Mouse (Mus musculus) forebrain, embryonic 15.5 days (tissue): ENCODE data around the gene Ttc24. TPM values are rescaled to one million over a fixed set of nuclear protein-coding genes. Genes with fewer than 3 reads are reported as not detected.

Experiments used
- ATAC-seq: fragments of 200-750 bp; cut with Nextera tagmentation; replicated peaks from 2 replicates; pipeline ENCODE4 v1.8.0; 2017; ENCODE audit warnings: mild to moderate bottlenecking, moderate TSS enrichment, moderate library complexity
- H3K27ac ChIP-seq: fragments of 300-500 bp; sonication (generic); replicated peaks from 2 replicates; pipeline ENCODE4 v1.5.1; 2015; ENCODE audit warnings: mild to moderate bottlenecking, inconsistent platforms
- H3K27me3 ChIP-seq: fragments of 300-500 bp; sonication (generic); 2 replicates; pipeline ENCODE4 v1.6.1; 2015; ENCODE audit warnings: inconsistent platforms
- H3K36me3 ChIP-seq: fragments of 300-500 bp; sonication (generic); 2 replicates; pipeline ENCODE4 v1.6.1; 2015; ENCODE audit warnings: mild to moderate bottlenecking, inconsistent platforms
- H3K4me1 ChIP-seq: fragments of 300-500 bp; sonication (generic); 2 replicates; pipeline ENCODE4 v1.6.1; 2015; ENCODE audit warnings: inconsistent platforms
- H3K4me2 ChIP-seq: fragments of 300-500 bp; sonication (generic); replicated peaks from 2 replicates; pipeline ENCODE4 v1.6.1; 2015; ENCODE audit warnings: mild to moderate bottlenecking, inconsistent platforms
- H3K4me3 ChIP-seq: fragments of 300-500 bp; sonication (generic); 2 replicates; pipeline ENCODE4 v1.5.1; 2015; ENCODE audit warnings: mild to moderate bottlenecking, inconsistent platforms
- H3K9ac ChIP-seq: fragments of 300-500 bp; sonication (generic); replicated peaks from 2 replicates; pipeline ENCODE4 v1.6.1; 2015; ENCODE audit warnings: mild to moderate bottlenecking, inconsistent platforms
- H3K9me3 ChIP-seq: fragments of 300-500 bp; sonication (generic); 2 replicates; pipeline ENCODE4 v1.6.1; 2016; ENCODE audit warnings: inconsistent platforms
- WGBS: fragments of 180-500 bp; shearing (Covaris S2); methylation state at CpG from one replicate; pipeline ENCODE4 v1.1.7; 2015; ENCODE audit warnings: mixed read lengths; 5-methylcytosine and 5-hydroxymethylcytosine counted together
- polyA plus RNA-seq: library from polyadenylated mRNA; unstranded; fragments of >200 nt; fragmentation: Nextera tagmentation; extraction: Ambion mirVana; gene quantifications from 2 replicates; pipeline ENCODE4 v1.2.1, GENCODE M21; 2015

Ttc24 gene
- polyA plus RNA-seq, 1 experiment from 2014 or later, result not detected

DNA sequence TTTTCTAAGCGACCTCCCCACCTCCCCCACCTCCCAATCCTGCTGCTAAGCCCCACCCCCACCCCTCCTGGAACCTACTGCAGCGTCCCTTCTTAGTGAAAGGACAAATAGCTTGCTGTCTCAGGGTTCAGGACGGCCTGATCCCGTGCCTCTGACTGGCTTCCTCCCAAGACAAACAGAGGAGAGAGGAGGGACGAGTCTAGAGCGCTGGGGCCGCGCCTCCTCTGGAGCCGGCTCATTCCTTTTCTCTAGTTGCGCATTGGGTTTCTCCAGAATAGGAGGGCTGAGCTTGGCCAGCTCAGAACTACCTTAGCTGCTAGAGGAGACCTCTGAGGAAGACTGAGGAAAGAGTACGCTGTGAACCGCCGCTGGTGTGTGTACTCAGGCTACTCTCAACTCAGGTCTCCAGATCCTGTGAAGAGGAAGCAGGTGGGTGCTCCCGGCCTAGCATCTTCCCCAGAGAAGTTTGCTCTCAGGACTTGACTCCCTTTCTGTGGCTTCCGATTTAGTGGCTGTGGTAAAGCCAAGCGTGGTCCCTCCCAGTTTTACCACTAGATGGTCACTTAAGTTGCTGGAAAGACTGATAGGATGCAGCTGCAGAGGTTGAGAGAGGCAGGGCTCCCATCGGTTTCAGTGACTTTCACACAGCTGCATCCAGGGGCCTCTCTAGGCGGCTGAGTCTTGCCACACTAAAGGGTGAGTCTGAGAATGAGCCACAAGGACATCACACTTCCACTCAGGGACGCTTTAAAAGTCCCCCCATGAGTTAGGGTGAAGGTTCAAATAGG, 47.3 kb downstream of the Ttc24 start:
- Histone ChIP-seq H3K27ac (no peak overlapping the region), H3K4me2 (no peak overlapping the region), H3K9ac (no peak overlapping the region), H3K4me3 (no peak overlapping the region), H3K27me3 (peaks cover 25% of the 10 kb centered on the region), H3K4me1 (no peaks in the 10 kb centered on the region), H3K36me3 (no peaks in the 10 kb centered on the region), H3K9me3 (no peaks in the 10 kb centered on the region)
- ATAC-seq, result no peak
- WGBS, result 21% methylated on average over 19 of the region's 19 CpGs

DNA sequence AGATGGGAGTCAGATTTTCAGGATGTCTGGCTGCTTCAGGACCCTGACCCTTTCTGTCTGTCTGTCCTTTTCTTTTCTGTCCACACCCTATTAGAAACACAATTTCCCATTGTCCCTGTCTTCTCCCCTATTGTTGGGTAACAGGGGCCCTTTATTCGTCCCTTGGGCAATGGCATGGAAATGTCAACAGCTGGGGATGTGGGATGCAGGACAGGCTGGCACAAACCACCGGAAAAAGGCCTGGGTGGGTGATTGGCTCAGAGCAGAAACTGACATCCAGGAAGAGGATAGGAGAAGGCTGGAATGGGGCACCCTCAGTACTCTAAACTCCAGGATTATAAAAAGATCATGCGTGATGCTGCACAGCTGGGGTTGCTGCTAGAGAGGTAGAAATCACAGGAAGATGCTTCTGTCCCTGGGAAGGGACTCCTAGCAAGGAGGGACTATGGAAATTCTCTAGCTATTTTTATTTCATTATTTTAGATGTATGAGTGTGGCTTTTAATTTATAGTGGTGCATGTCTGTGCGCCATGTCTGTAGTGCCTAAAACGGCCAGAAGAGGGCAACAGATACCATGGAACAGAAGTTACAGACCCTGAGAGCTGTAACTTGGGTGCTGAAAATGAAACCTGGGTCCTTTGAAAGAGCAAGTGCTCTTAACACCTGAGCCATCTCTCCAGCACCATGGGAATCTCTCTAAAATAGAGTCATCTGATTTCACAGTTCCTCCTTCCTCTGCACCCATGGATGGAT, 50.5 kb downstream of the Ttc24 start, which contains the start of gene Hapln2:
TSS of gene Hapln2 (minus strand) at position 150 of the 753 bp plus-strand sequence.
- no peak within 1 kb of the TSS for H3K4me2 ChIP-seq
- no peaks in the 10 kb centered on the region for H3K36me3 ChIP-seq
- no peak within 1 kb of the TSS for H3K9ac ChIP-seq
- H3K4me3 ChIP-seq, result no peak within 1 kb of the TSS
- peaks cover 55% of the 10 kb centered on the region for H3K27me3 ChIP-seq
- H3K4me1 ChIP-seq, result peaks cover 15% of the 10 kb centered on the region
- WGBS, result 50% methylated on average over 5 of the region's 5 CpGs
- no peak within 1 kb of the TSS for H3K27ac ChIP-seq
- no peak for ATAC-seq
- no peaks in the 10 kb centered on the region for H3K9me3 ChIP-seq

DNA sequence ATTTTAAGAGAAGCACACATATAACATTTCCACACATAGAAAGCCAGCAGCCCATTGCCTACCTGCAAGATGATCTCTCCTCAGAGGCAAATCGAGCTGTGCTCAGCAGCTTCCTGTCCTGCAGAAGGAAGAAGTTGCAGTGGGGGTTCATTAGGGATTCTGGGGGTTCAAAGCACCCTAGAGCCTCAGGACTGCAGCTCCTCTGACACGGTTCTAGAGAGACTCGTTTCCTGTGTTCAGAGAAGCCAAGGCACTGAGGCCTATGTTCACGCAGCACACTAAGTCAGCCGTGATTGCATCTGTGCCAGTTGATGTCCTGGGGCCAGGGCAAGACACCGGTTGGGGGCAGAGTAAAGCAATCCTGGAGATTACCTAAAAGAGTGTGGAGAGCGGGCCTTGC, 51.3 kb downstream of the Ttc24 start:
- H3K9me3 ChIP-seq, result no peaks in the 10 kb centered on the region
- no peak for ATAC-seq
- H3K27ac ChIP-seq, result no peak overlapping the region
- WGBS, result 71% methylated on average over 7 of the region's 7 CpGs
- H3K27me3 ChIP-seq, result peaks cover 60% of the 10 kb centered on the region
- H3K4me3 ChIP-seq, result no peak overlapping the region
- peaks cover 19% of the 10 kb centered on the region for H3K4me1 ChIP-seq
- no peaks in the 10 kb centered on the region for H3K36me3 ChIP-seq
- no peak overlapping the region for H3K4me2 ChIP-seq
- no peak overlapping the region for H3K9ac ChIP-seq

DNA sequence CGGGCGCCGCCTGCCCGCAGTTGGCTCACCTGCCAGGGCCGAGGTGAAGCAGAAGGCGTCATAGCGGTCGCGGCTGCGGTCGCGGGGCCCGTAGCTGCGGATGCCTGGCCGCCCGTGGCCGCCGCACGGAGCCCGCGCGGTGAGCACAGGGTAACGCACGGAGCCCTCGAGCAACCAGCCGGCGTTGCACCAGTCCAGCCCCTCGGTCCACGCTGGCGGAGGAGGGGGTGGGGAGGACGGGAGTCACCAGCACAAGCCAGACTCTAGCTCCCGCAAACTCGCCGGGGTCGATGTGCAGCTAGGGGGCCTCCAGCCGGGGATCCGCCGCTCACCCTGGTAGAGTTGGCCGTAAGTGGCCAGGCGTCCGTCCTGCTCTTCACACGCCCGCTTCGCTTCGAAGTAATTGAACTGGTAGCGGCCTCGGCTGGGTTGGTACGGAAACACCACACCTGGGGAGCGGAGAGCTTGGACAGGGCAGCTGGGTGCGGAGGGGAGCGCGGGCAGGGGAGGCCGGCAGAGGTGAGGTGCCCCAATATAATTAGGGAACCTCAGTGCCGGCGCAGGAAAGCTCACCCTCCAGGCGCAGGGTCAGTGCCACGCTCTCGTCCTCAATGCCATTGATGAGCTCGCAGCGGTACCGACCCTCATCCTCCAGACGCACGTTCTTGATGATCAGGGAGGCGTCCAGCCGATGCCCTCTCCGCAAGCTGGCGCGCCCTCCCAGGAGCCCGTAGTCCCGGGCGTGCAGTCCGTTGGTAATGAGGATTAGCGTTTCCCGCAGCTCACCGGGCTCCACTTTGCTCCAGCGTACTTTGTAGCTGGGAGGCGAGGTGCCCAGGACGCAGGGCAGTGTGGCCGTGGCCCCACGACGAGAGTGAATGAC, 54.7 kb downstream of the Ttc24 start:
- Histone ChIP-seq H3K4me2 (peak overlapping the region; percentile 97), H3K27me3 (peaks cover 74% of the 10 kb centered on the region), H3K4me3 (peak overlapping the region; percentile 57), H3K36me3 (no peaks in the 10 kb centered on the region), H3K27ac (no peak overlapping the region), H3K4me1 (peaks cover 19% of the 10 kb centered on the region), H3K9ac (peak overlapping the region; percentile 47), H3K9me3 (no peaks in the 10 kb centered on the region)
- under 1% methylated on average over 81 of the region's 81 CpGs for WGBS
- peak; percentile 71 for ATAC-seq

DNA sequence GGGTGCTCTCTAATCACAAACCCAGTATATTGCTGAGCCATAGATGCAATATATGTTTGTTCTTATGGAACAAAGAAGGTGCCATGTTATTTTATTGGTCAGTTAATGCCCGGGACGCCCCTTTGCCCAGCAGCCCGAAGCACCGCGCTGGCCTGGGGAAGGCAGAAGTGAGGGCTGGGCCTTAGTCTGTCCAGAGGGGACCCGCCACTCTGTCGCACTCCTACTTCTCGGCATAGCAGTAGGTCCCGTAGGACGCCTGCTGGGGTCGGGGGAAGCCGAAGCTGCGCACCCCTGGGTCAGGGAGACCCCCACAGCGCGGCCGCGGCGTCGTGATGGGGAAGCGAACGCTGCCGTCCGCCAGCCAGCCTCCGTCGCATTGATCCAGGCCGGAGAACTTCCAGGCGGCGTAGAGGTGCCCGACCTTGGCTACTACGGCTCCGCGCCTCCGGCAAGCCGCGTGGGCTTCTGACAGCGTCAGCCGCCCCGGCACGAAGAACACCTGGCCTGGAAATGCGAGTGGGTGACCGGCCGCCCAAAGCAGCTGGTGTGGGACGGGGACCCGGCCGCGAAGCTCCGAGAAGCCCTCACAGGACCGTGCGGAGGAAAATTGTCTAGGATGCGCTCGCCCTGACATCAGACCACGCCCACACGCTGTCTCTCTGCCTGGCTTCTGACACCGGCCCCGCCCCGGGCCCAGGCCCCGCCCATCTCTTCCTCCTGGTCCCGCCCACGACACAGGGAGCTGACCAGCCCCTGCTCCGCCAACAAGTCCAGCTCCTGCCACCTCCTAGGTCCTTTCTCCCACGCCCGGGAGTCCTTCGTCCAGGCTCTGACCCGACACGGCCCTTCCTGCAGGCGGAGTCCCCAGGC, 55.5 kb downstream of the Ttc24 start:
- no peak overlapping the region for H3K27ac ChIP-seq
- H3K27me3 ChIP-seq, result peaks cover 72% of the 10 kb centered on the region
- H3K4me2 ChIP-seq, result peak overlapping the region; percentile 97
- peak overlapping the region; percentile 47 for H3K9ac ChIP-seq
- ATAC-seq, result peak; percentile 81
- H3K36me3 ChIP-seq, result no peaks in the 10 kb centered on the region
- no peaks in the 10 kb centered on the region for H3K9me3 ChIP-seq
- peaks cover 19% of the 10 kb centered on the region for H3K4me1 ChIP-seq
- WGBS, result under 1% methylated on average over 66 of the region's 66 CpGs
- peak overlapping the region; percentile 57 for H3K4me3 ChIP-seq

Other genes starting within 250 kb of the Ttc24 start
- not detected in 2 replicates for gene Sh2d2a, start 231.5 kb downstream of the Ttc24 start, polyA plus RNA-seq
- gene Prcc, start 192.7 kb downstream of the Ttc24 start, polyA plus RNA-seq, result 16.5 and 17.3 TPM in 2 replicates
- 226 and 235 TPM in 2 replicates for gene Hdgf, start 172.0 kb downstream of the Ttc24 start, polyA plus RNA-seq
- gene Mrpl24, start 158.8 kb downstream of the Ttc24 start, polyA plus RNA-seq, result 62.7 and 68.2 TPM in 2 replicates
- gene Isg20l2, start 148.0 kb downstream of the Ttc24 start, polyA plus RNA-seq, result 49.7 and 50.0 TPM in 2 replicates
- 20.1 and 20.2 TPM in 2 replicates for gene Rrnad1, start 147.6 kb downstream of the Ttc24 start, polyA plus RNA-seq
- 14.9 and 18.4 TPM in 2 replicates for gene Crabp2, start 129.6 kb downstream of the Ttc24 start, polyA plus RNA-seq
- 50.0 and 56.7 TPM in 2 replicates for gene Nes, start 107.2 kb downstream of the Ttc24 start, polyA plus RNA-seq
- gene Bcan, start 78.1 kb downstream of the Ttc24 start, polyA plus RNA-seq, result 26.6 and 27.2 TPM in 2 replicates
- gene Hapln2, start 50.7 kb downstream of the Ttc24 start, polyA plus RNA-seq, result 0.43 and 0.89 TPM in 2 replicates
- 29.7 and 31.1 TPM in 2 replicates for gene Gpatch4, start 35.2 kb downstream of the Ttc24 start, polyA plus RNA-seq
- gene Naxe, start 19.8 kb downstream of the Ttc24 start, polyA plus RNA-seq, result 167 and 170 TPM in 2 replicates
- 7.1 and 8.9 TPM in 2 replicates for gene Iqgap3, start 3.7 kb upstream of the Ttc24 start, polyA plus RNA-seq
- 20.1 and 21.3 TPM in 2 replicates for gene Mef2d, start 64.1 kb upstream of the Ttc24 start, polyA plus RNA-seq
- gene Rhbg, start 176.4 kb upstream of the Ttc24 start, polyA plus RNA-seq, result 0.10 and 0.14 TPM in 2 replicates
- gene Gm38392, start 208.9 kb upstream of the Ttc24 start, polyA plus RNA-seq, result 0.23 TPM in 1 of 2 replicates, not detected in the other
- gene Tsacc, start 218.7 kb upstream of the Ttc24 start, polyA plus RNA-seq, result 9.2 and 9.6 TPM in 2 replicates
- gene Cct3, start 218.8 kb upstream of the Ttc24 start, polyA plus RNA-seq, result 523 and 531 TPM in 2 replicates
- 103 and 105 TPM in 2 replicates for gene Glmp, start 246.7 kb upstream of the Ttc24 start, polyA plus RNA-seq